Mouse (Mus musculus) neural tube, embryonic 12.5 days (tissue): Measurements from ENCODE around the gene Sys1. TPM values are rescaled to one million over a fixed set of nuclear protein-coding genes. Genes with fewer than 3 reads are reported as not detected.

ENCODE experiments used
- ATAC-seq: fragments of 200-750 bp; cut with Nextera tagmentation; 2 replicates; pipeline ENCODE4 v1.8.0; 2017; ENCODE audit warnings: low read depth, mild to moderate bottlenecking, moderate TSS enrichment, moderate library complexity; ENCODE audit not compliant: low FRiP score
- H3K27ac ChIP-seq: fragments of 300-500 bp; sonication (generic); 2 replicates; pipeline ENCODE4 v1.5.1; 2016
- H3K27me3 ChIP-seq: fragments of 300-500 bp; sonication (generic); replicated peaks from 2 replicates; pipeline ENCODE4 v1.6.1; 2016; ENCODE audit warnings: mild to moderate bottlenecking
- H3K36me3 ChIP-seq: fragments of 300-500 bp; sonication (generic); 2 replicates; pipeline ENCODE4 v1.6.1; 2016; ENCODE audit warnings: mild to moderate bottlenecking
- H3K4me1 ChIP-seq: fragments of 300-500 bp; sonication (generic); 2 replicates; pipeline ENCODE4 v1.6.1; 2016
- H3K4me2 ChIP-seq: fragments of 300-500 bp; sonication (generic); replicated peaks from 2 replicates; pipeline ENCODE4 v1.6.1; 2016; ENCODE audit warnings: mild to moderate bottlenecking
- H3K4me3 ChIP-seq: fragments of 300-500 bp; sonication (generic); 2 replicates; pipeline ENCODE4 v1.5.1; 2016
- H3K9ac ChIP-seq: fragments of 300-500 bp; sonication (generic); 2 replicates; pipeline ENCODE4 v1.6.1; 2016; ENCODE audit warnings: mild to moderate bottlenecking
- H3K9me3 ChIP-seq: fragments of 300-500 bp; sonication (generic); 2 replicates; pipeline ENCODE4 v1.6.1; 2016; ENCODE audit warnings: mild to moderate bottlenecking
- WGBS: fragments of 180-500 bp; shearing (Covaris S2); methylation state at CpG from one replicate; pipeline ENCODE4 v1.1.7; 2016; 5-methylcytosine and 5-hydroxymethylcytosine counted together
- polyA plus RNA-seq: library from polyadenylated mRNA; unstranded; fragments of >200 nt; fragmentation: Nextera tagmentation; extraction: Ambion mirVana; gene quantifications from 2 replicates; pipeline ENCODE4 v1.2.1, GENCODE M21; 2016

The Sys1 gene
- polyA plus RNA-seq, 1 experiment from 2014 or later, result 72.8 TPM

GRCm38 (mm10) chr2:164457942-164458341 is 1.2 kb downstream of the Sys1 start:
- WGBS, result 59% methylated on average over 7 of the region's 7 CpGs
- Histone ChIP-seq H3K9me3 (no peaks in the 10 kb centered on the region), H3K27ac (no peak overlapping the region), H3K27me3 (no peaks in the 10 kb centered on the region), H3K36me3 (peaks cover 2% of the 10 kb centered on the region; the same call in 1 of the 2 replicates), H3K4me3 (no peak overlapping the region), H3K4me1 (peaks cover 19% of the 10 kb centered on the region), H3K4me2 (no peak overlapping the region), H3K9ac (no peak overlapping the region)
- no peak for ATAC-seq

GRCm38 (mm10) chr2:164458535-164458934 is 1.8 kb downstream of the Sys1 start:
- Histone ChIP-seq H3K9me3 (no peaks in the 10 kb centered on the region), H3K27me3 (no peaks in the 10 kb centered on the region), H3K27ac (no peak overlapping the region), H3K36me3 (peaks cover 8% of the 10 kb centered on the region; the same call in 1 of the 2 replicates), H3K9ac (no peak overlapping the region), H3K4me1 (peaks cover 19% of the 10 kb centered on the region), H3K4me2 (no peak overlapping the region), H3K4me3 (no peak overlapping the region)
- ATAC-seq, result no peak
- WGBS, result 92% methylated on average over 8 of the region's 8 CpGs

- Histone ChIP-seq H3K36me3 (peaks cover 30% of the 10 kb centered on the region), H3K4me3 (peak within 1 kb of the TSS; percentile 70), H3K27ac (peak within 1 kb of the TSS; percentile 82), H3K4me1 (peaks cover 19% of the 10 kb centered on the region), H3K4me2 (peak within 1 kb of the TSS; percentile 73), H3K9me3 (no peaks in the 10 kb centered on the region), H3K27me3 (no peaks in the 10 kb centered on the region), H3K9ac (peak within 1 kb of the TSS; percentile 68)
- ATAC-seq, result peak; percentile 98
- under 1% methylated on average over 77 of the region's 79 CpGs for WGBS
These were observed 4.2 kb downstream of the Sys1 start, which contains the start of gene Gm20458 for GRCm38 (mm10) chr2:164460745-164461551. Gene Gm20458 (plus strand): TSS chr2:164460967.

GRCm38 (mm10) chr2:164465161-164465560 is 8.4 kb downstream of the Sys1 start:
- H3K27me3 ChIP-seq, result no peaks in the 10 kb centered on the region
- H3K4me2 ChIP-seq, result no peak overlapping the region
- peaks cover 45% of the 10 kb centered on the region for H3K36me3 ChIP-seq
- H3K4me1 ChIP-seq, result peaks cover 11% of the 10 kb centered on the region
- H3K4me3 ChIP-seq, result no peak overlapping the region
- H3K27ac ChIP-seq, result no peak overlapping the region
- ATAC-seq, result no peak
- no peaks in the 10 kb centered on the region for H3K9me3 ChIP-seq
- H3K9ac ChIP-seq, result no peak overlapping the region

- Histone ChIP-seq H3K9me3 (no peaks in the 10 kb centered on the region), H3K4me2 (no peak overlapping the region), H3K4me1 (peaks cover 8% of the 10 kb centered on the region), H3K36me3 (peaks cover 48% of the 10 kb centered on the region), H3K27ac (no peak overlapping the region), H3K27me3 (no peaks in the 10 kb centered on the region), H3K4me3 (no peak overlapping the region), H3K9ac (no peak overlapping the region)
- no peak for ATAC-seq
- 88% methylated on average over 5 of the region's 5 CpGs for WGBS
These were observed 10.0 kb downstream of the Sys1 start for GRCm38 (mm10) chr2:164466787-164467186.

- Histone ChIP-seq H3K9me3 (no peaks in the 10 kb centered on the region), H3K4me1 (no peaks in the 10 kb centered on the region), H3K4me3 (no peak overlapping the region), H3K36me3 (peaks cover 37% of the 10 kb centered on the region), H3K27ac (no peak overlapping the region), H3K27me3 (no peaks in the 10 kb centered on the region), H3K9ac (no peak overlapping the region), H3K4me2 (no peak overlapping the region)
- ATAC-seq, result no peak
- WGBS, result 34% methylated on average over 10 of the region's 10 CpGs
These were observed 13.5 kb downstream of the Sys1 start for GRCm38 (mm10) chr2:164470254-164470653.

- WGBS, result 91% methylated on average over 6 of the region's 6 CpGs
- no peak within 1 kb of the TSS for H3K4me3 ChIP-seq
- H3K9ac ChIP-seq, result no peak within 1 kb of the TSS
- no peak within 1 kb of the TSS for H3K27ac ChIP-seq
- no peak for ATAC-seq
- no peak within 1 kb of the TSS for H3K4me2 ChIP-seq
- no peaks in the 10 kb centered on the region for H3K4me1 ChIP-seq
- H3K27me3 ChIP-seq, result no peaks in the 10 kb centered on the region
- no peaks in the 10 kb centered on the region for H3K9me3 ChIP-seq
- peaks cover 24% of the 10 kb centered on the region for H3K36me3 ChIP-seq
These were observed 16.9 kb downstream of the Sys1 start, which contains the start of gene Trp53tg5 for GRCm38 (mm10) chr2:164473624-164474023. Gene Trp53tg5 (minus strand): TSS chr2:164473724.

- Histone ChIP-seq H3K9ac (peak within 1 kb of the TSS; percentile 75), H3K4me1 (peaks cover 15% of the 10 kb centered on the region), H3K27me3 (peaks cover 36% of the 10 kb centered on the region), H3K4me2 (peak within 1 kb of the TSS; percentile 99), H3K27ac (no peak within 1 kb of the TSS), H3K36me3 (peaks cover 7% of the 10 kb centered on the region), H3K9me3 (no peaks in the 10 kb centered on the region), H3K4me3 (peak within 1 kb of the TSS; percentile 68)
- peak; percentile 61 for ATAC-seq
- WGBS, result 1% methylated on average over 26 of the region's 26 CpGs
These were observed 29.0 kb downstream of the Sys1 start, which contains the start of gene Dbndd2 for GRCm38 (mm10) chr2:164485681-164486257. Gene Dbndd2 (plus strand): TSS chr2:164486106.

GRCm38 (mm10) chr2:164486258-164487114 is 29.7 kb downstream of the Sys1 start:
- peaks cover 36% of the 10 kb centered on the region for H3K27me3 ChIP-seq
- WGBS, result under 1% methylated on average over 90 of the region's 90 CpGs
- peak overlapping the region; percentile 99 for H3K4me2 ChIP-seq
- no peak overlapping the region for H3K27ac ChIP-seq
- no peaks in the 10 kb centered on the region for H3K9me3 ChIP-seq
- peak overlapping the region; percentile 68 for H3K4me3 ChIP-seq
- peak overlapping the region; percentile 75 for H3K9ac ChIP-seq
- H3K36me3 ChIP-seq, result peaks cover 7% of the 10 kb centered on the region
- ATAC-seq, result peak; percentile 58
- H3K4me1 ChIP-seq, result peaks cover 15% of the 10 kb centered on the region

- Histone ChIP-seq H3K36me3 (peaks cover 7% of the 10 kb centered on the region), H3K27me3 (peaks cover 36% of the 10 kb centered on the region), H3K9ac (peak overlapping the region; percentile 75), H3K27ac (no peak overlapping the region), H3K9me3 (no peaks in the 10 kb centered on the region), H3K4me3 (peak overlapping the region; percentile 68), H3K4me1 (peaks cover 15% of the 10 kb centered on the region), H3K4me2 (peak overlapping the region; percentile 99)
- 13% methylated on average over 11 of the region's 11 CpGs for WGBS
- no peak for ATAC-seq
These were observed 30.4 kb downstream of the Sys1 start for GRCm38 (mm10) chr2:164487115-164487527.

GRCm38 (mm10) chr2:164487812-164488211 is 31.0 kb downstream of the Sys1 start:
- Histone ChIP-seq H3K27ac (no peak overlapping the region), H3K4me3 (no peak overlapping the region), H3K9me3 (no peaks in the 10 kb centered on the region), H3K36me3 (peaks cover 7% of the 10 kb centered on the region), H3K4me2 (no peak overlapping the region), H3K9ac (no peak overlapping the region), H3K4me1 (peaks cover 15% of the 10 kb centered on the region), H3K27me3 (peaks cover 36% of the 10 kb centered on the region)
- WGBS, result 60% methylated on average over 9 of the region's 9 CpGs
- no peak for ATAC-seq

GRCm38 (mm10) chr2:164494126-164494525 is 37.4 kb downstream of the Sys1 start:
- peaks cover 7% of the 10 kb centered on the region for H3K36me3 ChIP-seq
- 53% methylated on average over 2 of the region's 2 CpGs for WGBS
- H3K27me3 ChIP-seq, result no peaks in the 10 kb centered on the region
- no peak overlapping the region for H3K9ac ChIP-seq
- H3K27ac ChIP-seq, result no peak overlapping the region
- no peak overlapping the region for H3K4me3 ChIP-seq
- H3K4me2 ChIP-seq, result no peak overlapping the region
- peaks cover 7% of the 10 kb centered on the region; the same call in 1 of the 2 replicates for H3K4me1 ChIP-seq
- ATAC-seq, result no peak
- H3K9me3 ChIP-seq, result no peaks in the 10 kb centered on the region
